Mouse (Mus musculus) erythroblast, embryonic 14.5 days (primary cell): ENCODE measurements around the gene Plac1.

ENCODE experiments used
- GATA1 ChIP-seq: IDR thresholded peaks from 2 replicates; pipeline ENCODE4 v1.6.1; 2012; ENCODE audit warnings: low read length, inconsistent platforms, mixed read lengths
- TAL1 ChIP-seq: IDR thresholded peaks from 3 replicates; pipeline ENCODE4 v1.6.1; 2012; ENCODE audit warnings: low read length, inconsistent platforms, mixed read lengths

- no peak for TF ChIP-seq GATA1
- no peak for TF ChIP-seq TAL1
These were observed 35.1 kb downstream of the Plac1 start for GRCm38 (mm10) chrX:53204690-53205311.
